Mouse (Mus musculus): ENCODE measurements around the gene Nfatc2.

- TF ChIP-seq POLR2A (IDR thresholded peaks at IDR 0.05; ENCODE audit: borderline replicate concordance, control insufficient read depth, low read depth, low read length) (no peak), CTCF (IDR thresholded peaks at IDR 0.05; ENCODE audit: control insufficient read depth, insufficient read depth, low read length) (no peak)
Measured at GRCm38 (mm10) chr2:168488158-168488925, 113.1 kb downstream of the Nfatc2 start.

Data from bone marrow, adult 2 months (tissue).